Mouse (Mus musculus): ENCODE data around the gene Tkfc. TPM values are rescaled to one million over a fixed set of nuclear protein-coding genes. Genes with fewer than 3 reads are reported as not detected.

The Tkfc gene
- polyA plus RNA-seq, 1 experiment from 2014 or later = 21.2 TPM

- Histone ChIP-seq H3K4me2 (replicated peaks) (no peak overlapping the region), H3K9ac (no peak overlapping the region), H3K9me3 (no peaks in the 10 kb centered on the region), H3K27me3 (replicated peaks) (no peaks in the 10 kb centered on the region), H3K27ac (no peak overlapping the region), H3K4me1 (peaks cover 19% of the 10 kb centered on the region), H3K4me3 (no peak overlapping the region), H3K36me3 (peaks cover 5% of the 10 kb centered on the region; the same call in 1 of the 2 replicates)
- WGBS = 76% methylated on average over 2 of the region's 2 CpGs
- ATAC-seq (ENCODE audit: low FRiP score, low read depth) = no peak
Observed at GRCm38 (mm10) chr19:10557001-10557400, 48.5 kb downstream of the Tkfc start.

- H3K4me2 ChIP-seq (replicated peaks) = peak within 1 kb of the TSS; percentile 77
- H3K4me3 ChIP-seq = peak within 1 kb of the TSS; percentile 65
- 2% methylated on average over 43 of the region's 43 CpGs for WGBS
- H3K27me3 ChIP-seq (replicated peaks) = no peaks in the 10 kb centered on the region
- H3K9ac ChIP-seq = peak within 1 kb of the TSS; percentile 58
- peaks cover 19% of the 10 kb centered on the region for H3K4me1 ChIP-seq
- H3K9me3 ChIP-seq = no peaks in the 10 kb centered on the region
- H3K27ac ChIP-seq = peak within 1 kb of the TSS; percentile 46; the same call in 1 of the 2 replicates
- peaks cover 17% of the 10 kb centered on the region for H3K36me3 ChIP-seq
- peak; percentile 97 for ATAC-seq (ENCODE audit: low FRiP score, low read depth)
Observed at GRCm38 (mm10) chr19:10555624-10556510, 49.6 kb downstream of the Tkfc start, which contains the start of gene Tmem216. Gene Tmem216, minus strand, starts transcription at chr19:10556238.

GRCm38 (mm10) chr19:10539454-10539853, 66.0 kb downstream of the Tkfc start:
- no peaks in the 10 kb centered on the region for H3K4me1 ChIP-seq
- no peak overlapping the region for H3K4me3 ChIP-seq
- H3K4me2 ChIP-seq (replicated peaks) = no peak overlapping the region
- H3K9me3 ChIP-seq = no peaks in the 10 kb centered on the region
- ATAC-seq (ENCODE audit: low FRiP score, low read depth) = no peak
- 94% methylated on average over 5 of the region's 5 CpGs for WGBS
- no peak overlapping the region for H3K9ac ChIP-seq
- H3K27me3 ChIP-seq (replicated peaks) = no peaks in the 10 kb centered on the region
- no peak overlapping the region for H3K27ac ChIP-seq
- H3K36me3 ChIP-seq = peaks cover 84% of the 10 kb centered on the region

Other genes with a start within 250 kb of the Tkfc start
- gene Syt7, start 216.6 kb downstream of the Tkfc start, polyA plus RNA-seq (2016; fragmentation: Nextera tagmentation; extraction: Ambion mirVana) = 4.8 and 5.4 TPM in 2 replicates
- 0.61 and 0.64 TPM in 2 replicates for gene Lrrc10b, start 148.2 kb downstream of the Tkfc start, polyA plus RNA-seq (2016; fragmentation: Nextera tagmentation; extraction: Ambion mirVana)
- gene Ppp1r32, start 122.7 kb downstream of the Tkfc start, polyA plus RNA-seq (2016; fragmentation: Nextera tagmentation; extraction: Ambion mirVana) = 0.51 TPM in 1 of 2 replicates, not detected in the other
- 51.1 and 57.2 TPM in 2 replicates for gene Cpsf7, start 80.4 kb downstream of the Tkfc start, polyA plus RNA-seq (2016; fragmentation: Nextera tagmentation; extraction: Ambion mirVana)
- gene Sdhaf2, start 79.5 kb downstream of the Tkfc start, polyA plus RNA-seq (2016; fragmentation: Nextera tagmentation; extraction: Ambion mirVana) = 58.1 and 64.3 TPM in 2 replicates
- gene Tmem216, start 49.4 kb downstream of the Tkfc start, polyA plus RNA-seq (2016; fragmentation: Nextera tagmentation; extraction: Ambion mirVana) = 48.1 and 52.6 TPM in 2 replicates
- 16.2 and 16.6 TPM in 2 replicates for gene Cyb561a3, start 28.5 kb downstream of the Tkfc start, polyA plus RNA-seq (2016; fragmentation: Nextera tagmentation; extraction: Ambion mirVana)
- 41.6 and 42.9 TPM in 2 replicates for gene Tmem138, start 28.3 kb downstream of the Tkfc start, polyA plus RNA-seq (2016; fragmentation: Nextera tagmentation; extraction: Ambion mirVana)
- gene Ddb1, start 327 bp downstream of the Tkfc start, polyA plus RNA-seq (2016; fragmentation: Nextera tagmentation; extraction: Ambion mirVana) = 369 and 375 TPM in 2 replicates
- 0.33 and 0.87 TPM in 2 replicates for gene Vwce, start 28.6 kb upstream of the Tkfc start, polyA plus RNA-seq (2016; fragmentation: Nextera tagmentation; extraction: Ambion mirVana)
- gene Pga5, start 72.4 kb upstream of the Tkfc start, polyA plus RNA-seq (2016; fragmentation: Nextera tagmentation; extraction: Ambion mirVana) = not detected in 2 replicates
- gene Vps37c, start 83.1 kb upstream of the Tkfc start, polyA plus RNA-seq (2016; fragmentation: Nextera tagmentation; extraction: Ambion mirVana) = 33.8 and 39.2 TPM in 2 replicates
- 0.08 TPM in 1 of 2 replicates, not detected in the other for gene Cd5, start 133.3 kb upstream of the Tkfc start, polyA plus RNA-seq (2016; fragmentation: Nextera tagmentation; extraction: Ambion mirVana)
- 0.06 TPM in 1 of 2 replicates, not detected in the other for gene Cd6, start 224.4 kb upstream of the Tkfc start, polyA plus RNA-seq (2016; fragmentation: Nextera tagmentation; extraction: Ambion mirVana)
- 0.20 and 0.46 TPM in 2 replicates for gene Slc15a3, start 234.1 kb upstream of the Tkfc start, polyA plus RNA-seq (2016; fragmentation: Nextera tagmentation; extraction: Ambion mirVana)

Data from neural tube, embryonic 12.5 days (tissue).